Mouse (Mus musculus) lung, adult 2 months (tissue): ENCODE data around the gene 4930595M18Rik. TPM values are rescaled to one million over a fixed set of nuclear protein-coding genes. Genes with fewer than 3 reads are reported as not detected.

ENCODE experiments used
- DNase-seq: peaks from one replicate; pipeline ENCODE4 v3.0.0; 2022
- H3K4me1 ChIP-seq: fragments of 200-500 bp; 2 replicates; pipeline ENCODE4 v1.6.1; 2011; ENCODE audit warnings: low read length; ENCODE audit not compliant: control insufficient read depth, insufficient read depth
- H3K4me3 ChIP-seq: fragments of 200-500 bp; replicated peaks from 2 replicates; pipeline ENCODE3; 2011; ENCODE audit warnings: low read depth, mild to moderate bottlenecking, control low read depth, low read length; ENCODE audit errors: extremely low read depth
- CTCF ChIP-seq: fragments of 200-500 bp; IDR thresholded peaks from 2 replicates; pipeline ENCODE4 v1.5.1; 2011; ENCODE audit warnings: mild to moderate bottlenecking, low read length, control low read depth; ENCODE audit not compliant: insufficient read depth
- POLR2A ChIP-seq: fragments of 200-500 bp; IDR thresholded peaks from 2 replicates; pipeline ENCODE4 v1.6.1; 2011; ENCODE audit warnings: low read depth, mild to moderate bottlenecking, control low read depth, low read length, borderline replicate concordance; ENCODE audit errors: extremely low read depth
- WGBS: fragments of 180-500 bp; shearing (Covaris S2); methylation state at CpG from one replicate; pipeline ENCODE4 v1.1.7; 2018; 5-methylcytosine and 5-hydroxymethylcytosine counted together
- polyA plus RNA-seq: library from polyadenylated mRNA; depleted of rRNA; stranded (reverse); fragments of >200 nt; gene quantifications from 2 replicates; pipeline ENCODE4 v1.2.3, GENCODE M21; 2012; rRNA removed

The 4930595M18Rik gene
- polyA plus RNA-seq, result not detected in 2 replicates

DNA sequence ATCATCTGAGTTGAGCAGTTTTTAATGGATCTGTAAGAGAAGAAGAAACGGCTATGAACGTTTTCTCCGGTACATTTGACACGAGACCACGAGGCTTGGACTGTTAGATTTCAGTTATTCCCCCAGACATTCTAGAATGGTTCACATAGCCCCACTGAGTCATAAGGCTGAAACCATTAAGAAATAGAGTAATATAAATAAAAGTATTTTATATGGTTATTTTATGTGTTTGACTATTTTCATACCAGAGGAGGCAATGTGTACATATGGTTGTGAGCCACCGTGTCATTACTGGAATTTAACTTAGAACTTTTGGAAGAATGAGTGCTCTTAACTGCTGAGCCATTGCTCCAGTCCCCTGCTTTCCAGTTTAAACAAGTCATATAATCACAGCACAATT, at the start of gene 4930595M18Rik:
4930595M18Rik (minus strand) TSS at position 101 of the 400 bp plus-strand sequence.
- DNase-seq, result no peak
- H3K4me3 ChIP-seq, result no peak within 1 kb of the TSS
- no peaks in the 10 kb centered on the region for H3K4me1 ChIP-seq
- TF ChIP-seq POLR2A (no peak), CTCF (no peak)
- WGBS, result 88% methylated on average over 6 of the region's 6 CpGs

DNA sequence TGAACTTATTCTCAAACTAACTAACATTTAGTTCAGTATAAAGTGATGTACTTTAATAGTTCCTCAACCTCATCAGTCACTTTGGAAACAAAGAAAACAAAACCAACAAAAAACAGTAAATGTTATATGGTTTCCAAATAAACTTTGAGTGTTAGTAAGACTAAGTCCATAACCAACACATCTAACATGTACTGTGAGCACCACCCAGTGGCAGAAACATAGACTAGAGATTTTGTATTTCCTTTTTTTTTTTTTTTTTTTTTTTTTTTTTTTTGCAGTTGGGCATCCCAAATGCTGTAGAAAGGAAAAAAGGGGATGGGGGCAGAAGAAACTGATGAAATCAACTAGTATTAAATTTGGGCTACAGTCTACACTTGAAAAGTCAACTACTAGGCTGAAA, 14.6 kb upstream of the 4930595M18Rik start:
- no peaks in the 10 kb centered on the region for H3K4me1 ChIP-seq
- TF ChIP-seq CTCF (no peak), POLR2A (no peak)
- no peak overlapping the region for H3K4me3 ChIP-seq
- DNase-seq, result no peak
